ENCODE assay signal across 22 mouse cellular contexts in the genomic region with DNA sequence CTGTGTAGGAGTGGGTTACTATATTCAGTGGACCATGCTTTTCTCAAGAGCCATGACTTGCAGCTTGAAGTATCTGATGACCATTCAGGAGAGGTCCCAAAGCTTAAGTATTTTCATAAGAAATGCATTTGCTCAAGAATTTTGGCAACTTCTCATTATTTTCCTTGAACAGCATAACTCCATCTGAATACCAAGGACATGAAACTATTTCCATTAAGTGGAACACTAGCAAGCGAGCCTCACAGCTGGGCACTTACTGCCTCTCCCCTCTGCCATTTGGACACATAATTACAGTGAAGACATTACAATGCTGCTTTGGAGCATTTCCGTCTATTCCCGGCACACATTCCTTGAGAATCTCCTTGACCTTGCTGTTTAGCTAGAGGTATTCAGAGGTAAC.
"Had no signal": no experiment of that assay in that cellular context is flagged by ENCODE, and none has a peak within 500 bp of the region (broad histone marks: within the 10 kb centered on the region; RNA-seq: fewer than 3 reads in every experiment).

No protein-coding gene starts in this region.

- H3K4me1 ChIP-seq: limb, embryonic 10.5 days; limb, embryonic 13.5 days; liver, embryonic 12.5 days; liver, embryonic 15.5 days; megakaryocyte, embryonic 14.5 days; midbrain, embryonic 10.5 days; midbrain, embryonic 13.5 days; neural tube, embryonic 13.5 days had no signal

- H3K27ac ChIP-seq: kidney, postnatal 0 days; layer of hippocampus, adult 2 months; limb, embryonic 10.5 days; limb, embryonic 13.5 days; liver, embryonic 12.5 days; liver, embryonic 15.5 days; midbrain, embryonic 10.5 days; midbrain, embryonic 13.5 days; neural tube, embryonic 13.5 days had no signal

- H3K9ac ChIP-seq: limb, embryonic 13.5 days; liver, embryonic 12.5 days; liver, embryonic 15.5 days; midbrain, embryonic 13.5 days; neural tube, embryonic 13.5 days had no signal

- ATAC-seq: liver, embryonic 12.5 days; midbrain, embryonic 13.5 days; midbrain, embryonic 16.5 days had no signal

- H3K4me3 ChIP-seq: layer of hippocampus, adult 2 months; limb, embryonic 10.5 days; limb, embryonic 13.5 days; liver, embryonic 12.5 days; liver, embryonic 15.5 days; megakaryocyte, embryonic 14.5 days; midbrain, embryonic 10.5 days; midbrain, embryonic 13.5 days; myocyte; neural tube, embryonic 13.5 days had no signal

- H3K27me3 ChIP-seq: limb, embryonic 13.5 days; liver, embryonic 12.5 days; liver, embryonic 15.5 days; megakaryocyte, embryonic 14.5 days; midbrain, embryonic 13.5 days; neural tube, embryonic 13.5 days had no signal

- DNase-seq: kidney, adult 2 months; kidney, postnatal 25 days; layer of hippocampus, adult 9-11 months; liver; lung, adult 2 months; lung, postnatal 14 days; retina, postnatal 1 day; right cerebral cortex, postnatal 25 days; thymus, adult 18-20 months; thymus, postnatal 36 days had no signal

- H3K4me2 ChIP-seq: limb, embryonic 13.5 days; liver, embryonic 12.5 days; liver, embryonic 15.5 days; midbrain, embryonic 13.5 days; neural tube, embryonic 13.5 days had no signal

- H3K36me3 ChIP-seq: limb, embryonic 10.5 days; limb, embryonic 13.5 days; liver, embryonic 12.5 days; liver, embryonic 15.5 days; midbrain, embryonic 10.5 days; midbrain, embryonic 13.5 days; neural tube, embryonic 13.5 days had no signal

- H3K9me3 ChIP-seq: limb, embryonic 10.5 days; limb, embryonic 13.5 days; liver, embryonic 12.5 days; liver, embryonic 15.5 days; megakaryocyte, embryonic 14.5 days; midbrain, embryonic 10.5 days; midbrain, embryonic 13.5 days; neural tube, embryonic 13.5 days had no signal
